Mouse (Mus musculus) limb, embryonic 13.5 days (tissue): ENCODE measurements around the gene Zgrf1. TPM values are rescaled to one million over a fixed set of nuclear protein-coding genes. Genes with fewer than 3 reads are reported as not detected.

Experiments used
- ATAC-seq: fragments of 200-750 bp; cut with Nextera tagmentation; 2 replicates; pipeline ENCODE4 v1.8.0; 2017; ENCODE audit warnings: low read depth, moderate number of reproducible peaks, moderate TSS enrichment; ENCODE audit not compliant: low FRiP score
- H3K27ac ChIP-seq: fragments of 300-500 bp; sonication (generic); 2 replicates; pipeline ENCODE4 v1.5.1; 2015; ENCODE audit warnings: inconsistent platforms, mild to moderate bottlenecking, moderate library complexity
- H3K27me3 ChIP-seq: fragments of 300-500 bp; sonication (generic); 2 replicates; pipeline ENCODE4 v1.6.1; 2015; ENCODE audit warnings: mild to moderate bottlenecking, inconsistent platforms
- H3K36me3 ChIP-seq: fragments of 300-500 bp; sonication (generic); 2 replicates; pipeline ENCODE4 v1.6.1; 2015; ENCODE audit warnings: inconsistent platforms, mild to moderate bottlenecking, moderate library complexity
- H3K4me1 ChIP-seq: fragments of 300-500 bp; sonication (generic); 2 replicates; pipeline ENCODE4 v1.6.1; 2015; ENCODE audit warnings: inconsistent platforms
- H3K4me2 ChIP-seq: fragments of 300-500 bp; sonication (generic); replicated peaks from 2 replicates; pipeline ENCODE4 v1.6.1; 2015; ENCODE audit warnings: inconsistent platforms, mild to moderate bottlenecking, moderate library complexity
- H3K4me3 ChIP-seq: fragments of 300-500 bp; sonication (generic); 2 replicates; pipeline ENCODE4 v1.5.1; 2015; ENCODE audit warnings: moderate library complexity, mild to moderate bottlenecking, inconsistent platforms
- H3K9ac ChIP-seq: fragments of 300-500 bp; sonication (generic); 2 replicates; pipeline ENCODE4 v1.6.1; 2015; ENCODE audit warnings: mild to moderate bottlenecking, inconsistent platforms
- H3K9me3 ChIP-seq: fragments of 300-500 bp; sonication (generic); 2 replicates; pipeline ENCODE4 v1.6.1; 2016; ENCODE audit warnings: inconsistent platforms
- WGBS: fragments of 180-500 bp; shearing (Covaris S2); methylation state at CpG from one replicate; pipeline ENCODE4 v1.1.7; 2015; 5-methylcytosine and 5-hydroxymethylcytosine counted together
- microRNA counts: library from miRNA; unstranded; fragments of <30 nt; microRNA quantifications from one replicate; lab custom pipeline; 2016
- microRNA-seq: library from miRNA; unstranded; fragments of <30 nt; microRNA quantifications from one replicate; pipeline ENCODE4, GENCODE M21; 2016
- polyA plus RNA-seq: library from polyadenylated mRNA; unstranded; fragments of >200 nt; fragmentation: Nextera tagmentation; extraction: Ambion mirVana; gene quantifications from 2 replicates; pipeline ENCODE4 v1.2.1, GENCODE M21; 2015

Zgrf1 gene
- polyA plus RNA-seq, 1 experiment from 2014 or later: 10.6 TPM

DNA sequence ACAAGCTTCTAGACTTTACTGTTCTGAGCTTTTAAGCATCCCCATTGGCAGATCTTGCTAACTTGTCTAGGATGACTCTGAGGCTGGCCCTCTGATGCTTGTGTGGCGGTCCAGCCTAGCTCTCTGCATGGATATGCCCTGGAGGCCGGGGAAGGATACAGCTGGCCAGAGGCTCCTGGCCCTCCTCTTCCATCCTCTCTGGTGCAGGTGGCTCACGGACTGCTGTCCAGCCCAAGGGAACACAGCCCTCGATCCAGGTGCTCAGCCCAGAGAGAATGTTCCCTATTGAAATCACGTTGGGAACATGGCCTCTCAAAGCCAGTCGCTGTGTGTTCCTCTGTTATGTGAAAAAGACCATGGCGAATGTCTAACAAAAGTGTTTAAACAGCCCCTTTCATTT lies 107.4 kb downstream of the Zgrf1 start:
- Histone ChIP-seq H3K4me1 (no peaks in the 10 kb centered on the region), H3K4me3 (no peak overlapping the region)

DNA sequence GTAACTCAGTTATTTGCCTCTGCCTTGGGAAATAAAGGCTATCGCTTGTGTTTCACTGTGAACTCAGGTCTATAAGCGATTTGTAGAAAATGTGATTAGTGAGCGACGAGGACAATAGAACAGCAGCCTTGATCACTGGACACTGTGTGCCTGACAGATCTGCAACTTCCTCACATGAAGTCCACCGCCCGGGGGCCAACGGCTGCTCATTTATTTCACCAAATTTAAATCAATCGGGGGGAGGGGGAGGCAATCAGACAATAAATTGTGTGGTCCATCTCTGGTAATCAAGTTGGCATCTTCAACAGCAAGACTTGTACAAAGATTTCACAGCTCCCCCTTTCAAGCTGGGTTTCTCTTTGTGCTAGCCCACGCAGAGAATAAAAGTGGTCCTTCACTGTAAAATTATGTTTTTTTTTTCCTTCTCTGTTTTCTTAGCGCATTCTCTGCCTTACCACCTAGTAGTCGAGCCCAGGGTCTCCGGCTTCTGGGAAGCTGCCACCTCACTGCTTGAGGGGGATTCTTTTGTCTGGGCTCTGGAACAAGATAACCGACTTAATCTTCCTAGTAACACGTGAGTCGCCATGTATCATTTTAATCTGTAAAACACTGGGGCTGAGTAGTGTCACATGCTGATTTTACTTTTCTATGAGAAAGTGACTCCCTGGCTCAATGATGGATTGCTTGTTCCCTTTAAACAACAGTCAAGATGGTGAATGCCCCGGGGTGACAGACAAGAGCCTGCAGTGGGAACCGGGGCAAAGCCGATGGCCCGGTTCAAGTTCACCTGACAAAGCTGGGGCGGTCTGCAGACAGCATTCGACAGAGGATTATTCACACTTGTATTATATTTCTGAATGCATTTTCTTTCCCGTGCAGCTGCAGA lies 108.6 kb downstream of the Zgrf1 start:
- no peak for ATAC-seq
- Histone ChIP-seq H3K4me2 (no peak overlapping the region), H3K27me3 (peaks cover 2% of the 10 kb centered on the region; the same call in 1 of the 2 replicates), H3K4me3 (no peak overlapping the region), H3K9me3 (no peaks in the 10 kb centered on the region), H3K4me1 (no peaks in the 10 kb centered on the region), H3K27ac (no peak overlapping the region), H3K9ac (no peak overlapping the region), H3K36me3 (no peaks in the 10 kb centered on the region)
- 76% methylated on average over 22 of the region's 22 CpGs for WGBS

More for the DNA sequence above, 107.4 kb downstream of the Zgrf1 start:
- no peak overlapping the region for H3K27ac ChIP-seq
- H3K36me3 ChIP-seq: no peaks in the 10 kb centered on the region
- H3K9me3 ChIP-seq: no peaks in the 10 kb centered on the region
- H3K4me2 ChIP-seq: no peak overlapping the region
- WGBS: 69% methylated on average over 7 of the region's 7 CpGs
- no peak overlapping the region for H3K9ac ChIP-seq
- ATAC-seq: no peak
- H3K27me3 ChIP-seq: peaks cover 2% of the 10 kb centered on the region; the same call in 1 of the 2 replicates

MicroRNA genes within 50 kb of the gene (microRNA counts, 519-probe panel; counts per million panel counts)
- microRNA mmu-miR-302a (lab: Ali Mortazavi, UCI): not detected
- microRNA mmu-miR-302b (lab: Ali Mortazavi, UCI): not detected
- not detected for microRNA mmu-miR-302c (lab: Ali Mortazavi, UCI)
- not detected for microRNA mmu-miR-302d (lab: Ali Mortazavi, UCI)
- microRNA mmu-miR-367 (lab: Ali Mortazavi, UCI): 2,617 counts per million, percentile 39 among the panel's probes with 10 or more counts

Small RNAs within 50 kb of the gene (microRNA-seq; reads per million reads assigned to microRNA genes)
- gene Mir302a (50.8 reads per million, percentile 44 among the genes with 10 or more reads in this experiment), gene Mir302b (36.2 reads per million, percentile 40 among the genes with 10 or more reads in this experiment), gene Mir302c (9.4 reads per million, percentile 27 among the genes with 10 or more reads in this experiment), gene Mir302d (38.8 reads per million, percentile 41 among the genes with 10 or more reads in this experiment), gene Mir367 (not detected)

Other genes starting within 250 kb of the Zgrf1 start
- gene Ank2, start 54.1 kb upstream of the Zgrf1 start, polyA plus RNA-seq: 28.2 and 32.4 TPM in 2 replicates
- 66.2 and 67.5 TPM in 2 replicates for gene Larp7, start 140 bp upstream of the Zgrf1 start, polyA plus RNA-seq
- gene Neurog2, start 79.6 kb downstream of the Zgrf1 start, polyA plus RNA-seq: 0.08 TPM in 1 of 2 replicates, not detected in the other
- 0.80 and 1.4 TPM in 2 replicates for gene Alpk1, start 227.0 kb downstream of the Zgrf1 start, polyA plus RNA-seq
- 3.4 TPM in 2 replicates for gene Tifa, start 236.3 kb downstream of the Zgrf1 start, polyA plus RNA-seq